Mouse (Mus musculus) liver, adult 2 months (tissue): Measurements from ENCODE around the gene Nr1h3.

ENCODE experiments used
- CTCF ChIP-seq: fragments of 200-500 bp; IDR thresholded peaks from 2 replicates; pipeline ENCODE4 v1.5.1; 2011; ENCODE audit warnings: low read depth, low read length, control low read depth
- POLR2A ChIP-seq: fragments of 200-500 bp; IDR thresholded peaks from 2 replicates; pipeline ENCODE4 v1.6.1; 2011; ENCODE audit warnings: low read length, control low read depth; ENCODE audit not compliant: insufficient read depth; ENCODE audit errors: extremely low read depth

GRCm38 (mm10) chr2:91154091-91154490 lies 48.5 kb downstream of the Nr1h3 start:
- TF ChIP-seq POLR2A (no peak), CTCF (no peak)
